ENCODE assay signal across 8 mouse cellular contexts in the genomic region with DNA sequence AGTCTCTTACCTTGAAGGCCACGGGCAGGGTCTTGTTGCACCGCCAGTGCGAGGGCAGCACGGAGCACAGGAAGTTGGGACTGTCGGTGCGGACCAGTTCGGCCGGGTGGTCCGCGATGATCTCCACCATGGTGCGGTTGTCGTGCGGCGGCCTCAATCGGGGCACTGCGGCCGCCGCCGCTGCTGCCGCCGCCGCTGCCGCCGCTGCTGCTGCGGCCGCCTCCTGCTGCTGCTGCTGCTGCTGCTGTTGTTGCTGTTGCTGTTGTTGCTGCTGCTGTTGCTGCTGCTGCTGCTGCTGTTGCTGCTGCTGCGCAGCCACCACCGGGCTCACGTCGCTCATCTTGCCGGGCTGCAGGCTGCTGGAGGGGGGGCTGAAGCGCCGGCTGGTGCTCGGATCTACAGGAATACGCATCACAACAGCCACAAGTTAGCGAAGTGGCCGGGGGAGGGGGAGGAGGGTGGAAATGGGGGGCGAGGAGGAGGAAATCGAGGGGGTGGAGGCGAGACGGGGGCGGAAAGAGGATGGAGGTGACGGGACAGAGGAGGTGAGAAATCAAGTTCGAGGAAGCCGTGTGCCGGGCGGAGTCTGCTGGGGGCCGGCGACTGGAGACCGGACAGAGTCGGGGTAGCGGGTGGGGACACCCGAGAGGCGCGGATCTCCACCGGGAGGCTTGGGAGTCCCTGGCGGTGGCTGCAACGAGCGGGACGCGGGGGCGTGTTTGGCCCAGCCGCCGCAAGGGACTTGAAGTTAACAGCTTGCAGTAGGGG. TPM values are rescaled to one million over a fixed set of nuclear protein-coding genes. Genes with fewer than 3 reads are reported as not detected.
DNase-seq lines count a peak whose midpoint lies in the region; ATAC-seq lines count a peak whose summit lies in the region.

No protein-coding gene starts in this region.

- under 1% methylated on average over 54 of the region's 64 CpGs for WGBS in embryonic facial prominence, embryonic 11.5 days
- under 1% methylated on average over 53 of the region's 64 CpGs for WGBS in heart, embryonic 14.5 days

- no peaks in the 10 kb centered on the region for H3K9me3 ChIP-seq in embryonic facial prominence, embryonic 11.5 days (replicated peaks; ENCODE audit: control insufficient read depth, low read length)
- no peaks in the 10 kb centered on the region for H3K9me3 ChIP-seq in heart, embryonic 14.5 days (ENCODE audit: control insufficient read depth, low read length)

- peak overlapping the region; percentile 84 for H3K9ac ChIP-seq in embryonic facial prominence, embryonic 11.5 days (replicated peaks; ENCODE audit: low read length)
- H3K9ac ChIP-seq in heart, embryonic 14.5 days (ENCODE audit: low read length): peak overlapping the region; percentile 72

- ATAC-seq in CD4-positive, CD25-positive, alpha-beta regulatory T cell, adult 4 months: peak; percentile 40
- ATAC-seq in embryonic facial prominence, embryonic 11.5 days (replicated peaks; ENCODE audit: insufficient number of reproducible peaks, low FRiP score, low TSS enrichment, low read depth): no peak; the same call in 1 of the 2 replicates
- no peak for ATAC-seq in heart, embryonic 14.5 days (ENCODE audit: insufficient number of reproducible peaks, insufficient read depth, low FRiP score, low read depth)
- ATAC-seq in erythroid progenitor cell, adult 5-6 weeks (replicated peaks; ENCODE audit: low FRiP score, poor library complexity, severe bottlenecking): no peak

- peak overlapping the region; percentile 88 for H3K4me2 ChIP-seq in embryonic facial prominence, embryonic 11.5 days (ENCODE audit: low read depth, low read length)
- H3K4me2 ChIP-seq in heart, embryonic 14.5 days (ENCODE audit: low read length): peak overlapping the region; percentile 98

- H3K4me3 ChIP-seq in embryonic facial prominence, embryonic 11.5 days (ENCODE audit: low read depth, low read length): peak overlapping the region; percentile 76
- peak overlapping the region; percentile 82 to 98 for H3K4me3 ChIP-seq in heart, embryonic 14.5 days (ENCODE audit: control insufficient read depth in 1 of 2, insufficient read depth in 1 of 2, low read depth in 1 of 2, low read length in 2 of 2)

- DNase-seq in 3134 (ENCODE audit: extremely low read depth, insufficient read length, low spot score): peak; percentile 88
- DNase-seq in embryonic facial prominence, embryonic 11.5 days (ENCODE audit: low spot score): peak; percentile 49
- peak; percentile 59 for DNase-seq in kidney, postnatal 14 days
- DNase-seq in lung, postnatal 14 days: peak; percentile 41
- peak; percentile 22 for DNase-seq in ovary, postnatal 36 days (ENCODE audit: low spot score)

- peak overlapping the region; percentile 83 for H3K27ac ChIP-seq in embryonic facial prominence, embryonic 11.5 days (replicated peaks; ENCODE audit: low read depth, low read length)
- H3K27ac ChIP-seq in heart, embryonic 14.5 days (replicated peaks in 1 of 2; ENCODE audit: control insufficient read depth in 1 of 2, insufficient read depth in 1 of 2, low read depth in 2 of 2, low read length in 2 of 2): no peak overlapping the region

- H3K36me3 ChIP-seq in embryonic facial prominence, embryonic 11.5 days (replicated peaks; ENCODE audit: control insufficient read depth, insufficient read depth, low read depth, low read length): no peaks in the 10 kb centered on the region
- H3K36me3 ChIP-seq in heart, embryonic 14.5 days (ENCODE audit: control insufficient read depth, insufficient read depth, low read length): no peaks in the 10 kb centered on the region

- H3K4me1 ChIP-seq in embryonic facial prominence, embryonic 11.5 days (ENCODE audit: control insufficient read depth, insufficient read depth, low read length): no peaks in the 10 kb centered on the region; the same call in 1 of the 2 replicates
- peaks cover 6 to 20% of the 10 kb centered on the region in 2 experiments; a peak in 3 of 4 replicates for H3K4me1 ChIP-seq in heart, embryonic 14.5 days (ENCODE audit: control insufficient read depth in 2 of 2, insufficient read depth in 2 of 2, low read length in 2 of 2)

- H3K27me3 ChIP-seq in embryonic facial prominence, embryonic 11.5 days (ENCODE audit: control insufficient read depth, insufficient read depth, low read length): peaks cover 25% of the 10 kb centered on the region
- peaks cover 78% of the 10 kb centered on the region for H3K27me3 ChIP-seq in heart, embryonic 14.5 days (ENCODE audit: control insufficient read depth, insufficient read depth, low read length)

RNA-seq across cellular contexts. Expression of a gene that starts 41.5 kb away (rescaled TPM):
- 10 to 100 TPM; 18.0 to 22.0 TPM for polyA plus RNA-seq in CD4-positive, CD25-positive, alpha-beta regulatory T cell, adult 4 months (2017; shearing (Covaris generic))
- polyA plus RNA-seq in embryonic facial prominence, embryonic 11.5 days (2014; fragmentation: Nextera tagmentation; extraction: Ambion mirVana): 32.1 and 33.2 TPM in 2 replicates
- 23.5 and 23.7 TPM in 2 replicates for polyA plus RNA-seq in heart, embryonic 14.5 days (2014; fragmentation: Nextera tagmentation; extraction: Ambion mirVana)
- 17.7 and 20.5 TPM in 2 replicates for total RNA-seq in erythroid progenitor cell, adult 5-6 weeks (2015; ENCODE audit: low replicate concordance)
- 9.8 and 19.4 TPM in 2 replicates for total RNA-seq in erythroid progenitor cell, adult 5-6 weeks (2017; ENCODE audit: low replicate concordance)

Comparison
In these comparisons a context has a peak if more than half of its experiments do, and no peak if none do; other contexts are left out.
1. DNase-seq: peak in every context shown above with its lines; median percentile 88 in 3134; 59 in kidney, postnatal 14 days; 49 in embryonic facial prominence, embryonic 11.5 days; 41 in lung, postnatal 14 days; 22 in ovary, postnatal 36 days.